Mouse (Mus musculus): ENCODE measurements at regions not wholly inside any gene's neighbourhood (a gene's known extent, or its start where the extent isn't known, plus 50 kb on each side); places are given as distances from the start of the nearest gene placed in this dataset.

DNA sequence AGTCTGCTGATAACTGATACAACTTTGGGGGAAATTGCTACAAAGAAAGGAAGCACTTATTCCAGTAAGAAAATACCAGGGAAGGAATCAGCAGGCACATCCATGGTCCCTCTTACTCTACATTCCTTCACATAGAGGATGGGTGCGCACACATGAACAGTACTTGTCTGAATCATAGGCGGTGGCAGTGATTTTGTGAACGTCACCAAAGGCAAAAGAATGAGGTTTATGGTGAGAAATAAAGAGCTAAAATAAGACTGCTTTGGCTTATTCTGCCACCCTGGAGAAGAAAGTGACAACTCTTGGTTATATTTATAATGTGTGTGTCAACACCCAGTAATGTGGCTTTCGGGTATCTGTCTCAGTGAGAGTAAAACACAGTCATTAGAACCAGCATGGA lies 59.9 kb upstream of the Ccdc80 start:
- TF ChIP-seq MAFK (IDR thresholded peaks at IDR 0.05; ENCODE audit: insufficient read depth, low read depth, low read length) (no peak), HCFC1 (IDR thresholded peaks at IDR 0.05; ENCODE audit: borderline replicate concordance, insufficient read depth, low read length) (no peak), ZNF384 (IDR thresholded peaks at IDR 0.05; ENCODE audit: low read depth, low read length) (no peak)

Measured in ES-E14 (cell line).